Mouse (Mus musculus): ENCODE results near the gene Zfp800. TPM values are rescaled to one million over a fixed set of nuclear protein-coding genes. Genes with fewer than 3 reads are reported as not detected.

Zfp800 gene
- polyA plus RNA-seq (2015; fragmentation: Nextera tagmentation; extraction: Ambion mirVana): 10.5 and 11.8 TPM in 2 replicates

DNA sequence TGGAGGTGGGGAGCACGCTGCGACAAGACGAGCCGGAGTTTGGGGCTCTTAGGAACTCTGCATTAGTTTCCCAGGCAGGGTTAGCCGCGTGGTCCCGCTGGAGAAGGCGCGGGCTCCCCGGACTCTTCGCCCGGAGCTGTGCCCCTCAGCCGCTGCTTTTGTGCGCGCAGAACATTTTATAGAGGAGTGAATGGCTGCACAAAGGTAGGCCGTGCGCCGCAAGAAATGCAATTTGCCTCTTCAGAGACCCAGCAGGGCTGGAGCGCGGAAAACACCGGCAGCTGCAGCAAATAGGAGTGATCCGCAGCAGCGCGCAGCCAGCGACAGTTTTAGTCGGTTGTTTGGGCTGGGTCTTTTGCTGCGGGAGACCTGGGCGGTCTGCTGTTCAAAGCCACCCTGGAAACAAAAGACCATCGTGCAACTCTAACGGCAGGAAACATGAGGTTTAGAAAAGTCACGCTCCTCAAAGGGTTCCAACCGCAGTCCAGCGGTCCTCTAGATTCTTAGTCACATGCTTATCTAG lies at the start of gene Zfp800:
TSS of gene Zfp800 (minus strand) at position 325 of the 523 bp plus-strand sequence.

DNA sequence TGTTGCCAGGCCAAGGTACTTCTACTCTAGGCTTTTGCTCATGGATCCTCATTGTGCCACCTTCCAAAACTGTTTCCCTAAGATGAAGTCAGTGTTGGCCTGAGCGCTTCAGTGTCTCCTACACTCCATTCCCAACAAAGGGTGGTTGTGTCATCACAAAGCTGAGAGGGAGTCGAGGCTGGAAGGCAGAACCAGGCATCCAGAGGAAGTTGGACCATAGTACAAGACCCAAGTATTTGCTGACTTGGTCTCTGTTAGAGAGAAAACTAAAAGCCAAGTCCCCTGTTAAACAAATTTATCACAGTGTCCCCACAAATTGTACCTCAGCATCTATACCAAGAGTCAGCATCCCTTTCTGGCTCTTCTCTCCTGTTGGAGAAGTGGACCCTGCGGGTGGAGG lies 30.5 kb upstream of the Zfp800 start, which contains the start of gene Gcc1:
TSS of gene Gcc1 (minus strand) at position 101 of the 400 bp plus-strand sequence.

GRCm38 (mm10) chr6:28427096-28427839 lies 29.5 kb upstream of the Zfp800 start, which contains the start of gene Fscn3:
TSS of gene Fscn3 (plus strand) at chr6:28427789.

GRCm38 (mm10) chr6:28423313-28423712 lies 25.5 kb upstream of the Zfp800 start, which contains the start of gene Arf5:
TSS of gene Arf5 (plus strand) at chr6:28423560.

Other genes starting within 250 kb of the Zfp800 start
- gene Arf5, start 25.6 kb upstream of the Zfp800 start, polyA plus RNA-seq (2015; fragmentation: Nextera tagmentation; extraction: Ambion mirVana): 172 and 211 TPM in 2 replicates
- not detected in 2 replicates for gene Fscn3, start 29.8 kb upstream of the Zfp800 start, polyA plus RNA-seq (2015; fragmentation: Nextera tagmentation; extraction: Ambion mirVana)
- 4.8 and 5.2 TPM in 2 replicates for gene Gcc1, start 30.4 kb upstream of the Zfp800 start, polyA plus RNA-seq (2015; fragmentation: Nextera tagmentation; extraction: Ambion mirVana)
- not detected in 2 replicates for gene Pax4, start 51.3 kb upstream of the Zfp800 start, polyA plus RNA-seq (2015; fragmentation: Nextera tagmentation; extraction: Ambion mirVana)
- 37.3 and 42.5 TPM in 2 replicates for gene Snd1, start 77.1 kb upstream of the Zfp800 start, polyA plus RNA-seq (2015; fragmentation: Nextera tagmentation; extraction: Ambion mirVana)